Mouse (Mus musculus): Measurements from ENCODE around the gene Gabarap. TPM values are rescaled to one million over a fixed set of nuclear protein-coding genes. Genes with fewer than 3 reads are reported as not detected.

Gabarap gene
- total RNA-seq (2014; rRNA removed) (175 and 209 TPM in 2 replicates), polyA plus RNA-seq (2015; fragmentation: Nextera tagmentation; extraction: Ambion mirVana) (548 and 563 TPM in 2 replicates)

DNA sequence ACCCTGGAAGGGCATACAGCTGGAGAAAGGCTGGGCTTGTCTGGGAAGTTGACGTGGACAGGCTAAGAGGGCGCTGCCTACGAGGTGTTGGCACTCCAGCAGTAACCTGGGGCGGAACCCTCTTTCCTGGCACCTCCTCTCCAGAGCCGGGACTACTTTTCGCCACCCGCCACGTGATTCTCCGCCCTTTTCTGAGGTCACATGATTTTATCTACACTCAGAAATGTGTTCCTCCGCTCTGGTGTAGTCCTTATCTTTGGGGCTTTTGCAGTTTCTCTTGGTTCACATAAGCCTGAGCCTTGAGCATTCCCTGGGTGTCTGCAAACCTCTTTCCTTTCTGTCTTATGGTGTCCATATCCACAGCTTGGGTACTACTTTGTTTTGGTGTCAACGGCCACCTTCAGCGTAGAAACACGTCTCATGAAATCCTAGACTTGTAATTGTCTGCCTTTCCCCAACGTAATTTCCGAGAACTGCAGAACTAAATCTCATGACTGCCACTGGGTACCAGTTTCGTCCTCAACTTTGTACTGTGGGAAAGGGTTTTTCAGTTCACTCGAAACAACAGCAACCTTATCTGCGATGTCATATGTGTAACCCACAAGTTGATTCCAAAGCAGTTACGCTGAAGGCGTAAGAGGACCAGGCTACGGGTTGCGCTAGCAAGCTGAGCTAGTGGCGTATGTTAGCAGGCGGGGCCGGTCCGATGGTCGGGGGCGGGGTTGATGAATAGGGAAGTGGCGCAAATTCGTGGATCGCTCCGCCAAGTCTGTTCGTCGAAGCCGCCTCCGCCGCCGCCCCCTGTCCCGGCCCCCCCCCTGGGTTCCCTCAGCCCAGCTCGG lies at the start of gene Gabarap:
Gene Gabarap, plus strand, starts transcription at position 294 of the 842 bp plus-strand sequence.
- Histone ChIP-seq H3K36me3 (ENCODE audit: insufficient read depth, low read length) (peaks cover 28% of the 10 kb centered on the region; the same call in 1 of the 2 replicates), H3K4me1 (ENCODE audit: insufficient read depth, low read length) (peaks cover 8% of the 10 kb centered on the region; the same call in 1 of the 2 replicates), H3K9ac (replicated peaks; ENCODE audit: low read length) (peak within 1 kb of the TSS; percentile 82), H3K4me2 (ENCODE audit: low read depth, low read length) (peak within 1 kb of the TSS; percentile 76), H3K4me3 (ENCODE audit: low read length) (peak within 1 kb of the TSS; percentile 80), H3K9me3 (ENCODE audit: low read length) (no peaks in the 10 kb centered on the region), H3K27ac (peak within 1 kb of the TSS; percentile 92), H3K27me3 (ENCODE audit: insufficient read depth, low read length) (no peaks in the 10 kb centered on the region)
- WGBS, result under 1% methylated on average over 40 of the region's 40 CpGs
- ATAC-seq, result peak; percentile 75
- TF ChIP-seq CTCF (IDR thresholded peaks at IDR 0.05; ENCODE audit: low read depth), result 0 out of 2 replicates have a peak, but pooled peaks have one; percentile 3
- peak; percentile 98 for DNase-seq (ENCODE audit: low spot score)

DNA sequence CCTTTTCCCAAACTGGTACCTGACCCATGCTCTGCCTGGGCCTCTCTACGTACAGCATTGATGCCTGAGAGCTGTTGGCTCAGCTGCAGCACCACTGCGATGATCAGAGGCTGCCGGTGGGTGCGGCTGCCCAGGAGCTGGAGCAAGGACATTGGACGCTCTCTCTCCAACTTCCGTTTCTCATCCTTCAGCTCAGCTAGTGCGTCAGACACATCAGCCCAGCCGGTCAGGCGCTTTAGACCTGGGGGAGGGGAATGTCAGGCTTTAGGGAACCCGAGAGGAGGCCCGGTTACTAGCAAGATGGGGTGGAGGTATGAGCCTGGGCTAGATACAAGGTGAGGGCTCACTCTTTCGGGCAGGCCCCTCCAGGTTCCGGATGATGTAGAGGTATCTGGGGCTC lies 45.7 kb upstream of the Gabarap start:
- Histone ChIP-seq H3K4me2 (ENCODE audit: low read depth, low read length) (no peak overlapping the region), H3K27me3 (ENCODE audit: insufficient read depth, low read length) (0 out of 2 replicates have a peak, but pooled peaks cover 5% of the 10 kb centered on the region), H3K9me3 (ENCODE audit: low read length) (no peaks in the 10 kb centered on the region), H3K36me3 (ENCODE audit: insufficient read depth, low read length) (no peaks in the 10 kb centered on the region), H3K27ac (no peak overlapping the region), H3K4me1 (ENCODE audit: insufficient read depth, low read length) (no peaks in the 10 kb centered on the region), H3K9ac (replicated peaks; ENCODE audit: low read length) (no peak overlapping the region), H3K4me3 (ENCODE audit: low read length) (no peak overlapping the region)
- DNase-seq (ENCODE audit: low spot score) (no peak), ATAC-seq (no peak)
- TF ChIP-seq CTCF (IDR thresholded peaks at IDR 0.05; ENCODE audit: low read depth), result no peak
- WGBS, result 85% methylated on average over 13 of the region's 13 CpGs

DNA sequence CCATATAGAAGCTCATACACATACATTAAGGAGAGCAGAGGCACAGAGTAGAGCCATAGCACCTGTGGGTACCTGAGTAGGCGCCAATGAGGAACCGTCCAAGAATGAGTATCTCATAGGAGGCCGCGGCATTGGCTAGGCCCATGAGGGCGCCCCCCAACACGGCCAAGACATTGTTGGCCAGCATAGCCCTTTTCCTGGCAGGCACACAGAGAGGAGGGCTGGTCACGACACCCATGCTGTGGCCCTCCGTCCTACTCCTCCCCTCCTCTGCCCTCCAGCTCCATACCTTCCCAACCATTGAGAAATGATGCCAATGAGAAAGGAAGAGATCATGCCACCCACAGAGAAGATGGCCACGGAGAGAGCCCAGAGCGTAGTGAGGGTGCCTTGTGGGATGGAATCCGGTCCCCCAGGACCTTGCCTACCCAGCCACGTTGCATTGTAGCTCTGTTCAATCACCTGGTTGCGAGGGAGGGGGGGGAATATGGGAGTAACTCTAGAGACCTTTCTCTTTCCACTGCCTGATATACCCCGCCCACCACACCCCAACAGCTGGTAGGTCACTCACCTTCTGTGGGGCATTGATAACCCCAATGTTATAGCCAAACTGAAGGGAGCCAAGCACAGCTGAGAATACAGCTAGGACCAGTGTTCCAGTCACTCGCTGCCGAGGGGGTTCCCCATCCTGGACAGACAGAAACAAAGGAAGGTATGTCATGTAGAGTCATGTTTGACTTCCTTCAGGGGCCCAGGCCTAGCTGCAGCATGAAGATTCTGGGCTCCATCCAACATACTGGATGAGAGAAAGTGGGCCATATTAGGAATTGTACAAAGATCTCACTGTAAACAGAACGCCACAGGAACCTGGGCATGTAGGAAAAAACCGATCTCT lies 44.7 kb upstream of the Gabarap start:
- H3K27me3 ChIP-seq (ENCODE audit: insufficient read depth, low read length), result 0 out of 2 replicates have a peak, but pooled peaks cover 5% of the 10 kb centered on the region
- no peak overlapping the region for H3K4me2 ChIP-seq (ENCODE audit: low read depth, low read length)
- DNase-seq (ENCODE audit: low spot score), result no peak
- WGBS, result 89% methylated on average over 18 of the region's 18 CpGs
- H3K27ac ChIP-seq, result no peak overlapping the region
- H3K4me3 ChIP-seq (ENCODE audit: low read length), result no peak overlapping the region
- TF ChIP-seq CTCF (IDR thresholded peaks at IDR 0.05; ENCODE audit: low read depth), result no peak
- H3K9ac ChIP-seq (replicated peaks; ENCODE audit: low read length), result no peak overlapping the region
- no peaks in the 10 kb centered on the region for H3K4me1 ChIP-seq (ENCODE audit: insufficient read depth, low read length)
- H3K9me3 ChIP-seq (ENCODE audit: low read length), result no peaks in the 10 kb centered on the region
- no peak for ATAC-seq
- H3K36me3 ChIP-seq (ENCODE audit: insufficient read depth, low read length), result no peaks in the 10 kb centered on the region

DNA sequence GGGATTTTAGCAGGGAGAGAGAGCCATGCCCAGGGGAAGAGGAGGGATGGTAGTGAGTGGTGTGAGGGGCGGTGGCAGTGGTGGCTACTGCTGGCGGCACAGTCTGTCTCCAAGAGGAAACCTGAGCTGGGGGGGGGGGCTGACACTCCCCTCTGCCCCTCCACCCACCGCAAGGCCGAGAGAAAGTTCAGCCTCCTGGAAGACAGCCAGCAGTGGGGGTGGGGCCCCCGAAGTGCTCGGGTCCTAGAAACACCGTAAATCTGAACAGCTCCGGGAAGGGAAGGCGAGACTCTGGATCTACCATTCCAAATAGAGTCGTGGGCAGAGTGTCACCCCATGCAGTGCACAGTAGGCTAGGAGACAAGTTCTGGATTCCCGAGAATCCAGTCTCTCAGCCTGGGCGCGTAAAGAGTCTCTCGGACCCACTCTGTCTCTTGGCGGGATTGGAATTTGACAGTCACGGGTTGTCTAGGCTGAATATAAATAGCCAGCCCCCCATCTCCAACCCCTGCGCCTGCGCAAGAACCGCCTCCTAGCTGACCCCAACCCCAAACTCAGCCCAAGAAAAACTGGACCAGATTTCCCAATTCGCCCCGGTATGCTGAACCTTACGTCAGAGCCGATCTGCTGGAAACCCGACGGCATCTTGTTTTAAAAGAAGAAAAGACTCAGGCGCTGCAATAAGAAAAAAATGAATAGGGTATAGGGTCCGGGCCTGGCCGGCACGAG lies 43.4 kb upstream of the Gabarap start:
- H3K36me3 ChIP-seq (ENCODE audit: insufficient read depth, low read length), result no peaks in the 10 kb centered on the region
- H3K9me3 ChIP-seq (ENCODE audit: low read length), result no peaks in the 10 kb centered on the region
- TF ChIP-seq CTCF (IDR thresholded peaks at IDR 0.05; ENCODE audit: low read depth), result no peak
- 4% methylated on average over 29 of the region's 29 CpGs for WGBS
- peak overlapping the region; percentile 42 for H3K4me3 ChIP-seq (ENCODE audit: low read length)
- no peaks in the 10 kb centered on the region for H3K4me1 ChIP-seq (ENCODE audit: insufficient read depth, low read length)
- peak overlapping the region; percentile 37; the same call in 1 of the 2 replicates for H3K9ac ChIP-seq (replicated peaks; ENCODE audit: low read length)
- H3K27me3 ChIP-seq (ENCODE audit: insufficient read depth, low read length), result peaks cover 6% of the 10 kb centered on the region; the same call in 1 of the 2 replicates
- ATAC-seq, result peak; percentile 48
- H3K27ac ChIP-seq, result peak overlapping the region; percentile 48; the same call in 1 of the 2 replicates
- H3K4me2 ChIP-seq (ENCODE audit: low read depth, low read length), result peak overlapping the region; percentile 57
- peak; percentile 44 for DNase-seq (ENCODE audit: low spot score)

DNA sequence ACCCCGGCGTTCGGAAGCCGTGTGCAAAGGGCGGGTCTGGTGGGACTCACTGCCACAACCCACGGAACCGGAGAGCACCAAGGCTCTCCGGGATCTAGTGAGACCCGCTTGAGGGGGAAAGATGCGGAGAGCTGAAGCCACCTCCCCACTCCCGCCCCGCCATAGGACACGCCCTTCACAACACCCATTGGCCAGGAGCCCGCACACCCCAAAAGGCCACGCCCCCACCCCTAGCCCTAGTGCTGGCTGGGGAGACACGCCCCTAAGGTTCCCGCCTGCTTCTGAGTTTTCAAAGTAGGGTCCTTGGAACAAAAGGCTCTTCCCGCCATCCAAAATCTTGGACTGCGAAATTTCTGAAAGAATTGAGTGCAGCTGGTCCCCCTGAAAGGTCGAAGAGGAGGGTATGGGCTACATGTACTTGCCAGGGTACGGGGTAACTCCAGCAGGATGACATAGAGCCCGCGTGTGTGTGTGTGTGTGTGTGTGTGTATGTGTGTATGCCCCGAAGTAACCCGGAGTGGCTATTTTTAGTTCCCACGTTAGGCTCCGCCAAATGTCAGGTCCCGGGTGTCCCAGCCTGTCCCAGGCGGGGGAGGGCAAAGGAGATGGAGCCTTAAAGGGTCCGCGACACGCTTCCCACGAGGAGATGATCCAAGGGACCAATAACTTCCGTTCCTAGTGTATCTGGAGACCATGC lies 42.7 kb upstream of the Gabarap start, which contains the start of gene Slc2a4:
Gene Slc2a4, minus strand, starts transcription at position 123 of the 697 bp plus-strand sequence.
- no peak for TF ChIP-seq CTCF (IDR thresholded peaks at IDR 0.05; ENCODE audit: low read depth)
- H3K36me3 ChIP-seq (ENCODE audit: insufficient read depth, low read length), result no peaks in the 10 kb centered on the region
- peak; percentile 92 for ATAC-seq
- H3K4me2 ChIP-seq (ENCODE audit: low read depth, low read length), result peak within 1 kb of the TSS; percentile 57
- DNase-seq (ENCODE audit: low spot score), result peak; percentile 90
- H3K4me1 ChIP-seq (ENCODE audit: insufficient read depth, low read length), result no peaks in the 10 kb centered on the region
- H3K4me3 ChIP-seq (ENCODE audit: low read length), result peak within 1 kb of the TSS; percentile 42
- peaks cover 9% of the 10 kb centered on the region; the same call in 1 of the 2 replicates for H3K27me3 ChIP-seq (ENCODE audit: insufficient read depth, low read length)
- H3K27ac ChIP-seq, result peak within 1 kb of the TSS; percentile 48; the same call in 1 of the 2 replicates
- peak within 1 kb of the TSS; percentile 37; the same call in 1 of the 2 replicates for H3K9ac ChIP-seq (replicated peaks; ENCODE audit: low read length)
- under 1% methylated on average over 34 of the region's 34 CpGs for WGBS
- H3K9me3 ChIP-seq (ENCODE audit: low read length), result no peaks in the 10 kb centered on the region

All from hindbrain, postnatal 0 days (tissue).